Mouse (Mus musculus): ENCODE results near the gene M1ap.

The M1ap gene

DNA sequence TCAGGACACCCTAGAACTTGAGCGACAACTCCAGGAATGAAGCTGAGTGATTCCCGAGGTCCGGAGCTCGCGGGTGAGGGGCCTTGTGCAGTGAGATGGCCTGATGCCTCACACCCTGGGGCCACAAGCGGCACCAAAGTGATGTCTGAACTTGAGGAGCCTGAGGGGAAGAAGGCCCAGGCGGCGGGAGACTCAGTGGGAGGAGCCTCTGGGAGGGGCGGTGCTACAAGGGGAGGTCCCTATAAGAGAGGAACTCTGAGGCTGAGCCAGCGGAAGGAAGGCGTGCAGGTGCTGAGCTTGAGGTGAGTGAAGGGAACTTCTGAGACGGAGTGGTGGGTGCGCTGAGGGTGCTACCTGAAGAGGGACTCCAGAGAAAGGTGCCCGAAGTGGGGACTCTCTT is at the start of gene M1ap:
Gene M1ap (plus strand): TSS at position 252 of the 400 bp plus-strand sequence.
- no peak for DNase-seq (ENCODE audit: extremely low spot score, low read depth, low spot score)

- DNase-seq (ENCODE audit: extremely low spot score, low read depth, low spot score), result no peak
These were observed 49.4 kb upstream of the M1ap start for GRCm38 (mm10) chr6:82897311-82897710.

- DNase-seq (ENCODE audit: extremely low spot score, low read depth, low spot score), result no peak
These were observed 48.5 kb upstream of the M1ap start for GRCm38 (mm10) chr6:82898227-82898626.

DNA sequence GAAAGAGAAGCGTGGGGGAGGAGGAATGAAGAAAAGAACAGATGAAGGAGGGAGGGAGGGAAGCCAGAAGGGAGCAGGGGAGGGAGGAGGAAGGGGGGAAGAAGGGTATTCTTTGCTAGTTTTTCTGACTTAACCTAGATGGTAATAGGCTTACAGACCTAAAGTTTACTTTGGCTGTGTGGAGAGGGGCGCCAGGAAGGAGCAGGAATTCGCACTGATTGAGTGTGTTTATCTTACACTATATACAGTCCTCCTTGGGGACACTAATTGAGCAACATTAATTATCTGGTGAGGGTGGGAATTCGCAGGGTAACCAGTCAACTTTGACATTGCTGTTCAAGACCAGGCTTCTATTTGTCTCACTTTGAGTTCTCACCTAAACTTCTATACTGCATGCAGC is 48.0 kb upstream of the M1ap start:
- DNase-seq (ENCODE audit: extremely low spot score, low read depth, low spot score), result no peak

DNA sequence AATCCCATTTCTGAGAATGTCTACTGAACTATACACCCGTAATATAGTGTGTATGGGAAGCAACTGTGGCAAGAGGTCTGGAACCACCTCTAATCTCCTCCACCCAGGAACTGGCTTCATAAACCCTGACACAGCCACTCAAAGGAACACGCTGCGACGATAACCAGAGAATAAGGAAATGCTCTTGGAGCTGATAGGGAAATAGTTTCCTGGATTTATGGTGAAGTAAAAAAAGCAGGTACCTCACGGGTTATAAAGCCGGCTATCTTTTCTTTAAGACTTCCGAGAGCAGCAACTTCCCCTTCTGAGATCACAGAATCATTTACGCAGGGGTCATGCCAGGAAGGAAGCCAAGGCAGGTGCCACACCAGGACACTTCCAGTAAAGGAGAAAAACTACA is 44.1 kb upstream of the M1ap start:
- no peak for DNase-seq (ENCODE audit: extremely low spot score, low read depth, low spot score)

- DNase-seq (ENCODE audit: extremely low spot score, low read depth, low spot score), result no peak
These were observed 39.7 kb upstream of the M1ap start for GRCm38 (mm10) chr6:82906985-82907384.

DNA sequence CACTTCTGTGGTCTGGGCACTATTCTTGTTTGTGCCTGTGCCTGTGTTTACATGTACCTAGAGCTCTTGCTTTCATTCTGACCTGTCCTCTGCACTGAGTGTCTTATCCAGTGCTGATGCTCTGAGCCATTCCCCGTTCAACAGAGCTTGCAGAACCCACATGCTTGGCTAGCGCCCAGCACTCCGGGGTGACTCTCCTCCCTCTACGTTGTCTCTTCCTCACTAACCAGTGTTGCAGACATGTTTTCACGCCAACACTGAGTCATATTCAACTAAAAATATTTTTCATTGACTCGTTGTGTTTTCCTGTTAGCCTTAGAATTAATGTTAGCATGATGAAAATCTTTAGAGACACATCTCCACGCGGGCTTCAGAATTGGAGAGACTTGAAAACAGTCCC is 38.7 kb upstream of the M1ap start:
- no peak for DNase-seq (ENCODE audit: extremely low spot score, low read depth, low spot score)

DNA sequence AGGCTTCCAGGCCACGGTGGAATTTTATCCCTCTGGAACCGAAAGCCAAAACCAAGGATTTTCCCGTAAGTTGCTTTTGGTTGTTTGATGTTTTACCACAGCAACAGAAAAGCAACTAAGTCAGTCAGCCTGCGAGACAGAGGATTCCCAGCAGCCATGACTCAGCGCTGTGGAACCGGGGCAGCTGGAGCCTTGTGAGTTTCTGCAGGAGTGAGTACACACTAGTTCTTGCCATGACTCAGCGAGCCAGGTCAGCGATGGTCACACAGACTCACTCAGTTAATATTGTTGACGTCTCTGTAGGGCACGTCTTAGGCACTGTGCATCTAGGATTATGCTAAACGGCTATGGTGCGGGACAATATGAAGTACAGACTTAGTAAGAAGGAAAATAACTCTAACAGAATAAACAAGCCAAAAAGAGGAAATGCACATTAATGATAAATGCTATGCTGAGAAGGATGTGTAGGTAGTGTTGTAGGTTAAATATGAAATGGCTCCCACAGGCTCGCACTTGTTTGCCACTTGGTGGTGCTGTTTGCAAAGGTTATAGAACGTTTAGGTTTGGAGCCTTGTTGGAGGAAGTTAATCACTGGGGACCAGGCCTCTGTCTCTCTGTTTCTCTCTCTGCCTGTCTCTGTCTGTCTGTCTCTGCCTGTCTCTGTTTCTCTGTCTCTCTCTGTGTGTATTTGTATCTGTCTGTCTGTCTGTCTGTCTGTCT is 37.4 kb upstream of the M1ap start:
- DNase-seq (ENCODE audit: extremely low spot score, low read depth, low spot score), result no peak

DNA sequence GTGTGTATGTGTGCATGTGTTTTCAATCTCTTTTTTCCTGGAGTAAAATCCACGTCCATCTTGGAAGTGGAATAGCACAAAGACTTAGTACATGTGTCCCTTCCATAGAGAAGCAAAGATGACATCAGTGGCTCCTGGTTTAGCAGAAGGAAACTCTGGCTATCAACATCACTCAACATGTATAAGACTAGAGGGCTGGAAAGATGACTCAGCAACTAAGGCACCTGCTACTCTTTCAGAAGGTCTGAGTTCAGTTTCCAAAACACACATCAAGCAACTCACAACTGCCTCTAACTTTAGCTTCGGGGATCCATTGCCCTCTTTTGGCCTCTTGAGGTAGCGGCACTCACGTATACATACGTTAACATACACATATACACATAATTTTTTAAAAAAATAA is 35.4 kb upstream of the M1ap start:
- DNase-seq (ENCODE audit: extremely low spot score, low read depth, low spot score), result no peak

DNA sequence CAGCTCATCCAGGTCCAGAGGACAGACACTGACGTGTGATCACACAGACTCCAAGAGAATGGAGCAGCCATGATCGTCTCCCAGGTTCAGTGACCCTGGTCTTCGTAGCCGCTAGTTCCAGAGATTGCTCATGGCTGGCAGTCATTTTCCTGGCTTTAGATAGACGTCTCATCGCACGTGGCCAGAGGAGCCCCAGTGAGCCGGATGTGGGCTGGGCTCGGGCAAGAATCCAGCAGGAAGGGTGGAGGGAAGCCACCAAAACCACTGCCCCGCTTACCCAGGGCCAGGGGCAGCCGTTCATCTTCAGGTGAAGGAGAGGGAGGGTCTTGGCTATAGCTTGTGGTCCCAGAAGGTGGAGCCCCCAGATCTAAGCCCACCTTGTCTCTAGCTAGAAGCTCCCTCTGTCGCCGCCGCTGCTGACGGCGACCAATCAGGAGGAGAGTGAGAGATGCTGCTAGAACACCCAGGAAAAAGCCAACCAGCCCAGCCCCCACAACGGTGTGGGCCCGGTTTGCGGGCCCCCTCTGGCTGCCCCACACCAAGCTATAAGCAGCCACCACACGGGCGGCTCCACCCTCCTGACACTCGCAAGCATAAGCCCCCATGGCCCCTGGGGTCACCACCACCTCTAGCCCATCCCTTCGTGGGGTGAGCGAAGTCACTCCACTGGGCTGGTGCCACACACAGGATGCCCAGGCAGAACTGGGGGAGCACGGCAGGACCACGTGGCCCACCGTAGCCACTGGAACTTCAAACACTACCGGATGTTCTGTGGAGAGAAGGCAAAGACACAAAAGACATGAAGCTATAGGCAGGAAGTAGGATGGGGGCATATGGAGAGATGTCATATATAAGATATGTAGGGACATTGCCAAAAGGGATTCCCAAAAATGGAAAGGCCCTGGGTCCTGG is 33.1 kb upstream of the M1ap start:
- no peak for DNase-seq (ENCODE audit: extremely low spot score, low read depth, low spot score)

- DNase-seq (ENCODE audit: extremely low spot score, low read depth, low spot score), result no peak
These were observed 30.8 kb upstream of the M1ap start for GRCm38 (mm10) chr6:82915889-82916288.

DNA sequence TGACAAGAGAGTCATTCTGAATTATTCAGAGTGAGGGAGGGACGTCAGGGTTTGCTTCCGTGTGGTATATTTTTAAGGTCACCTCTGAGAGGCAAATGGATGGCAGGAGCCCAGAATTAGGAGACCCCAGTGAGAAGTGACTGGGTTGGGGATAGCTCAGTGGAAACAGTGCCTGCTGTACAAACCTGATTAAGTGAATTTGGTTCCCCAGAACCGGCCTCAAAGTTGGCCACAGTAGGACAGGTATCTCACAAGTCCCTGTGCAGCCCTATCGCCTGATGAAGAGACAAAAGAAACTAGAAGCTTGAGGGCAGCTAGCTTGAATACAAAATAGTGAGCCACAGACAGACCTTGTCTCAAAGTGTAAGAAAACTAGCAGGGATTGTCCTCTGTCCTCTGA is 30.2 kb upstream of the M1ap start:
- DNase-seq (ENCODE audit: extremely low spot score, low read depth, low spot score), result no peak

DNA sequence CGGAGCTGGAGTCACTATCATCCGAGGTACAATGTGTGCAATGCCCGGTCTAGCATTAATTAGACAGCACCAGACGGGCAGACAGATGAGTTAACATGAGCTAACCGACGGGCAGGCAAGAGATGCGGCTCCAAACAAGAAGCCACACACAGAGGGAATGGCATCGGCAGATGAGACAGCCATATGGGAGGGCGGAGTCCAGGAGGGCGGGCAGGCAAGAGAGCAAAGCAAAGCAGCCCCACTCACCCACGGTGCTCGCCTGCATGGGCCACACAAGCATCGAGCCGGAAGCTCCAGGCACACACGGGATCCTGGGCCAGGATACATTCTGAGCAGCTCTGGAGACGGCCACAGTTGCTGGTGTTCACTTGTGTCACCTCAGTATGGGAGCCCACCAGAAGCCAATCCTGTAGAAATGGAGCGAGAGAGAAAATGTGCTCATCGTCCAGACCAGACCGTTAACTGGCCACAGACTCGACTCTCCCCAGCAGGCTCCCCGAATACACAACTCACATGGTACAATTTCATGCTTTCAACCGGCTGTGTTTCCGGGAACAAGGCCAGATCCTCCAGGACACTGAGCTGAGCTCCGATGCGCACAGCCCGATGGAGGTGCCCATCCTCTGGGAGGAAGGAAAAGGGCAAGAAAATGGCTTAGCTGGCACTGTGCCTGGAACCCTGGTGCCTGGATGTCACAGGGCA is 29.5 kb upstream of the M1ap start:
- no peak for DNase-seq (ENCODE audit: extremely low spot score, low read depth, low spot score)

- no peak for DNase-seq (ENCODE audit: extremely low spot score, low read depth, low spot score)
These were observed 28.9 kb upstream of the M1ap start for GRCm38 (mm10) chr6:82917778-82918129.

- DNase-seq (ENCODE audit: extremely low spot score, low read depth, low spot score), result no peak
These were observed 28.3 kb upstream of the M1ap start for GRCm38 (mm10) chr6:82918371-82918770.

- no peak for DNase-seq (ENCODE audit: extremely low spot score, low read depth, low spot score)
These were observed 27.2 kb upstream of the M1ap start for GRCm38 (mm10) chr6:82919520-82919919.

- no peak for DNase-seq (ENCODE audit: extremely low spot score, low read depth, low spot score)
These were observed 25.1 kb upstream of the M1ap start for GRCm38 (mm10) chr6:82921426-82922224.

DNA sequence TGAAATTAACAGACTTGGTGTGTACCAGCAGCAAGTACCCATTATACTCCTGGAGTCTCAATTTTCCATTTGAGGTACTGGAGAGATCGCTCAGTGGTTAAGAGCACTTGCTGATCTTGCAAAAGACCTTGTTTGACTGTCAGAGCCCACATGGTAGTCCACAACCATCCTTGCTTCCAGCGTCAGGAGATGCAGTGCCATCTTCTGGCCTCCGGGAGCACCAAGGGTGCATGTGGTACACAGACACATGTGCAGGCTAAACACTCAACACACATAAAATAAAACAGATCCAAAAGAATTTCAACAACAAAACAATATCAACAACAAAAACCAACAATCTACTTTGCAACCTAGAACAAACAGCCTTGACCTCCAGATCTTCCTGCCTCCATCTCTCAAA is 21.7 kb upstream of the M1ap start:
- no peak for DNase-seq (ENCODE audit: extremely low spot score, low read depth, low spot score)

DNA sequence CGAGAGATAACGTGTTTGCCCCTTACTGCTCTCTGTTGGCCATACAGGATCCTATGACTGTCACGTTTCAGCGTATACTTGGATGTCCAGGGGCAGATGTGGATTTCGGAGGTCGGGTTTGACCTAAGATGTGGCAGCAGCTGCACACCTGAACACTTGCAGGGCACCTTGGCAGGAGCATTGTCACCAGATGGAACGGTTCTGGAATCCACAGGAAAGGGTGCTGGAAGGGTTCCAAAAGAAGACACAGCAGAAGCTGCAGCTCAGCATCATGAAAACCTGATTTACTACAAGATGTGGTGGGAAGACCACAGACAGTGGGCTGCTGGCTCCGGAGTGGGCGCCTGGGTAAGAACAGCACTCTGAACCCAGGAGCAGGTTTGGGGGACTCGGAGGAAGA is 20.6 kb upstream of the M1ap start:
- DNase-seq (ENCODE audit: extremely low spot score, low read depth, low spot score), result no peak

DNA sequence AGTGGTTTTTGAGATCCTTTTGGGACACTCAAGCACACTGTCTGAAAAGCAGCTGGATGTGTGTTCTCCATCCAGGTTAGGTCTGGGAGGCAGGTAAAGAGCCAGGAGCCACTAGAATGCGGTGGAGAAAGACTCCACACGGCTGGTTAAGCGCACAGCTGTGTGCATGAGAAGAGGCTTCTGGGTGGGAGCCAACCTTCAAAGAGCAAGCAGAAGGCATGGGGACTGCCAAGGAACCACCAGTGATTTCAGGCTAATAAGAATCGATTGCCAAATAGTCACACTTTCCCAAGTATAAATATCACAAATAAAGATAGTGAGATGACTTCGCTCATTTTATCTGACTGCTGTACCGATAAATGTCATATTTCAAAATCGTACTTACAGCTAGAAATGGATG is 20.2 kb upstream of the M1ap start:
- no peak for DNase-seq (ENCODE audit: extremely low spot score, low read depth, low spot score)

- no peak for DNase-seq (ENCODE audit: extremely low spot score, low read depth, low spot score)
These were observed 19.1 kb upstream of the M1ap start for GRCm38 (mm10) chr6:82927617-82928016.

Data from hindlimb bud, embryonic 11.5 days (tissue).